Mouse (Mus musculus) thymus, postnatal 25 days (tissue): ENCODE measurements around the gene Esrrg.

Experiments
- DNase-seq: peaks from one replicate; pipeline ENCODE4 v3.0.0; 2022

Gene Esrrg

GRCm38 (mm10) chr1:187710434-187710948, 101.9 kb downstream of the Esrrg start:
- DNase-seq: no peak

- DNase-seq: no peak
Observed at GRCm38 (mm10) chr1:187721035-187721434, 112.4 kb downstream of the Esrrg start.

- no peak for DNase-seq
Observed at GRCm38 (mm10) chr1:187722016-187722415, 113.4 kb downstream of the Esrrg start.

GRCm38 (mm10) chr1:187724651-187725050, 116.1 kb downstream of the Esrrg start:
- DNase-seq: no peak

GRCm38 (mm10) chr1:187725351-187725750, 116.8 kb downstream of the Esrrg start:
- no peak for DNase-seq

- DNase-seq: no peak
Observed at GRCm38 (mm10) chr1:187731171-187731570, 122.6 kb downstream of the Esrrg start.

GRCm38 (mm10) chr1:187736507-187736906, 127.9 kb downstream of the Esrrg start:
- DNase-seq: no peak

GRCm38 (mm10) chr1:187737296-187737695, 128.7 kb downstream of the Esrrg start:
- no peak for DNase-seq

- no peak for DNase-seq
Observed at GRCm38 (mm10) chr1:187740531-187740930, 131.9 kb downstream of the Esrrg start.

GRCm38 (mm10) chr1:187741306-187741705, 132.7 kb downstream of the Esrrg start:
- DNase-seq: no peak

- DNase-seq: no peak
Observed at GRCm38 (mm10) chr1:187742071-187742470, 133.5 kb downstream of the Esrrg start.

GRCm38 (mm10) chr1:187749294-187749693, 140.7 kb downstream of the Esrrg start:
- DNase-seq: no peak

GRCm38 (mm10) chr1:187749931-187750330, 141.3 kb downstream of the Esrrg start:
- no peak for DNase-seq

- DNase-seq: no peak
Observed at GRCm38 (mm10) chr1:187755528-187755927, 146.9 kb downstream of the Esrrg start.

- no peak for DNase-seq
Observed at GRCm38 (mm10) chr1:187757981-187758380, 149.4 kb downstream of the Esrrg start.

- DNase-seq: no peak
Observed at GRCm38 (mm10) chr1:187758546-187758945, 150.0 kb downstream of the Esrrg start.

- no peak for DNase-seq
Observed at GRCm38 (mm10) chr1:187759536-187759935, 150.9 kb downstream of the Esrrg start.

GRCm38 (mm10) chr1:187762641-187763450, 154.3 kb downstream of the Esrrg start:
- no peak for DNase-seq

GRCm38 (mm10) chr1:187763451-187763755, 154.8 kb downstream of the Esrrg start:
- no peak for DNase-seq

GRCm38 (mm10) chr1:187763821-187764220, 155.2 kb downstream of the Esrrg start:
- no peak for DNase-seq

GRCm38 (mm10) chr1:187765577-187765976, 157.0 kb downstream of the Esrrg start:
- DNase-seq: no peak

- no peak for DNase-seq
Observed at GRCm38 (mm10) chr1:187767355-187767754, 158.8 kb downstream of the Esrrg start.

- DNase-seq: no peak
Observed at GRCm38 (mm10) chr1:187770234-187770633, 161.6 kb downstream of the Esrrg start.

- no peak for DNase-seq
Observed at GRCm38 (mm10) chr1:187771067-187771466, 162.5 kb downstream of the Esrrg start.
